Mouse (Mus musculus) kidney, embryonic 16.5 days (tissue): ENCODE measurements around the gene Hnrnpab. TPM values are rescaled to one million over a fixed set of nuclear protein-coding genes. Genes with fewer than 3 reads are reported as not detected.

Experiments
- ATAC-seq: fragments of 200-750 bp; cut with Nextera tagmentation; 2 replicates; pipeline ENCODE4 v1.8.0; 2017; ENCODE audit warnings: moderate TSS enrichment; ENCODE audit not compliant: low FRiP score, low TSS enrichment
- H3K27ac ChIP-seq: fragments of 300-500 bp; sonication (generic); 2 replicates; pipeline ENCODE4 v1.5.1; 2014; ENCODE audit warnings: low read length
- H3K27me3 ChIP-seq: fragments of 300-500 bp; sonication (generic); 2 replicates; pipeline ENCODE4 v1.6.1; 2014; ENCODE audit warnings: low read length, control low read depth, mixed read lengths; ENCODE audit not compliant: insufficient read depth
- H3K36me3 ChIP-seq: fragments of 300-500 bp; sonication (generic); 2 replicates; pipeline ENCODE4 v1.6.1; 2014; ENCODE audit warnings: low read length, control low read depth, mixed read lengths; ENCODE audit not compliant: insufficient read depth
- H3K4me1 ChIP-seq: fragments of 300-500 bp; sonication (generic); 2 replicates; pipeline ENCODE4 v1.6.1; 2014; ENCODE audit warnings: low read length, control low read depth, mixed read lengths; ENCODE audit not compliant: insufficient read depth
- H3K4me2 ChIP-seq: fragments of 300-500 bp; sonication (generic); replicated peaks from 2 replicates; pipeline ENCODE4 v1.6.1; 2014; ENCODE audit warnings: low read depth, low read length
- H3K4me3 ChIP-seq: fragments of 300-500 bp; sonication (generic); 2 replicates; pipeline ENCODE4 v1.5.1; 2014; ENCODE audit warnings: mild to moderate bottlenecking, low read length
- H3K9ac ChIP-seq: fragments of 300-500 bp; sonication (generic); replicated peaks from 2 replicates; pipeline ENCODE4 v1.6.1; 2014; ENCODE audit warnings: low read length
- H3K9me3 ChIP-seq: fragments of 300-500 bp; sonication (generic); 2 replicates; pipeline ENCODE4 v1.6.1; 2016; ENCODE audit warnings: low read length, control low read depth
- WGBS: fragments of 180-500 bp; shearing (Covaris S2); extraction: QIAGEN DNeasy Blood & Tissue Kit; methylation state at CpG from one replicate; pipeline ENCODE4 v1.1.7; 2014; 5-methylcytosine and 5-hydroxymethylcytosine counted together
- polyA plus RNA-seq: library from polyadenylated mRNA; unstranded; fragments of >200 nt; fragmentation: Nextera tagmentation; extraction: Ambion mirVana; gene quantifications from 2 replicates; pipeline ENCODE4 v1.2.1, GENCODE M21; 2015

The Hnrnpab gene
- polyA plus RNA-seq, 1 experiment from 2014 or later: 343 TPM

- no peak overlapping the region for H3K4me3 ChIP-seq
- no peak for ATAC-seq
These were observed 40.4 kb upstream of the Hnrnpab start for GRCm38 (mm10) chr11:51646751-51647667.

DNA sequence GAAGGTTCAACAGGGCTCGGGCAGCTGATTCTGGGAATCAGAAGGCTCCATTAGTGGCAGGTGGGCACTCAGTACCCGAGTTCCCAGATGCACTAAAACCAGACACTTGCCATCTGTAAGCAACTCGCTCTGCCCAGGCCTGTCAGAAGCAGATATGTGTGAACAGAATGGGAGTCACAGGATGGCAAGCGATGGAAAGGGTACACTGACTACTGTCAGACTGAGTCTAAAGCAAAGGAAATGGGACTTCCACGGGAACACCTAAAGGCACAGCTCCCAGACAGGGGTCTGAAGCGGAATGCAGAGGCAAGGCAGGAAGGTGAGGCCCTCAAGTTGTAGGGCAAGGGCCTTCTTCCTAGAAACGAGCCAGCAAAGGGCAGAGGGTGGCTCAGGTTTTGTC, 39.6 kb upstream of the Hnrnpab start:
- H3K4me3 ChIP-seq: no peak overlapping the region
- no peaks in the 10 kb centered on the region for H3K9me3 ChIP-seq
- ATAC-seq: no peak
- peak overlapping the region; percentile 48; the same call in 1 of the 2 replicates for H3K27ac ChIP-seq
- H3K9ac ChIP-seq: no peak overlapping the region
- H3K27me3 ChIP-seq: no peaks in the 10 kb centered on the region
- WGBS: 76% methylated on average over 7 of the region's 7 CpGs
- H3K4me2 ChIP-seq: peak overlapping the region; percentile 25; the same call in 1 of the 2 replicates
- peaks cover 23% of the 10 kb centered on the region for H3K36me3 ChIP-seq
- H3K4me1 ChIP-seq: peaks cover 41% of the 10 kb centered on the region

More at GRCm38 (mm10) chr11:51646751-51647667, 40.4 kb upstream of the Hnrnpab start:
- Histone ChIP-seq H3K27me3 (no peaks in the 10 kb centered on the region), H3K36me3 (peaks cover 23% of the 10 kb centered on the region), H3K4me1 (peaks cover 41% of the 10 kb centered on the region), H3K9ac (peak overlapping the region; percentile 41; the same call in 1 of the 2 replicates), H3K9me3 (no peaks in the 10 kb centered on the region), H3K4me2 (peak overlapping the region; percentile 94), H3K27ac (peak overlapping the region; percentile 82)
- WGBS: 54% methylated on average over 15 of the region's 15 CpGs

DNA sequence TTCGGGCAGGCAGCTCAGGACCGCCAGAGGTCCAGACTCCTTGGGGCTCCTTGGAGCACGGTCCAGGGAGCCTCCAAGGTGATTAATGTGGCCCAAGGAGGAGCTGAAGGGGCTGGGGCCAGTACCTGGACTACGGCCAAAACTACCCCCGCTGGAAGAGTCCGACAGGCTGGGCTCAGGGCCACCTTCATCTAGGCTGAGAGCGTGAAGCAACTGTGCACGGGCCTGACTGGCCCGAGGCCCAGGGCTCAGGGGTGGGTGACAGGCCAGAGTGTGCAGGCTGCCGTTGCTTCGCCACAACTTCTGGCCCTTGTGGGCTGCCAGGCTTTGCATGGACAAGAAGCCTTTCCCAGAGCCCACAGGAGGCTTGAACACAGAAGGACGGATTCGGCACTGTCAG, 38.6 kb upstream of the Hnrnpab start:
- Histone ChIP-seq H3K27ac (no peak overlapping the region), H3K4me2 (no peak overlapping the region), H3K4me3 (no peak overlapping the region), H3K9me3 (no peaks in the 10 kb centered on the region), H3K36me3 (peaks cover 23% of the 10 kb centered on the region), H3K9ac (no peak overlapping the region), H3K27me3 (no peaks in the 10 kb centered on the region), H3K4me1 (peaks cover 41% of the 10 kb centered on the region)
- 63% methylated on average over 13 of the region's 13 CpGs for WGBS
- ATAC-seq: no peak

DNA sequence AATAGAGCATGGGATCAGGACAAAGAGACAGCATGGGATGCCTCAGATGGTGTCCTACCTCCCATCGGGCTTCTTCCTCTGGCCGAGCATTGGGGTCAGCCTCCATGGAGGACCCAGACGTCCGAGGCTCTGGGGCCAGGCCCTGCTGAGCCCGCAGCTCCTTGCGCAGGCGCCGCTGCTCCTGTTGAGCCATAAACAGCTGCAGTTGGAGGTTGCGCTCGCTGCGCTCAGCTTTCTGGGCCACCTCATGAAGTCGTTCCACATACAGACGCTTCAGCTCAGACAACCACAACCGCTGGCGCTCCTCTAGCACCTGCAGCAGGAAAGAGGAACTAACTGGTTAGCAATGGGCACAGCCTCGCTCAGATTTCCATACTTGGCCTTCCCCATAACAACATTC, 37.6 kb upstream of the Hnrnpab start:
- Histone ChIP-seq H3K36me3 (peaks cover 23% of the 10 kb centered on the region), H3K27me3 (no peaks in the 10 kb centered on the region), H3K27ac (no peak overlapping the region), H3K4me2 (no peak overlapping the region), H3K9me3 (no peaks in the 10 kb centered on the region), H3K4me3 (no peak overlapping the region), H3K4me1 (peaks cover 31% of the 10 kb centered on the region), H3K9ac (peak overlapping the region; percentile 35; the same call in 1 of the 2 replicates)
- ATAC-seq: no peak
- 79% methylated on average over 16 of the region's 16 CpGs for WGBS

DNA sequence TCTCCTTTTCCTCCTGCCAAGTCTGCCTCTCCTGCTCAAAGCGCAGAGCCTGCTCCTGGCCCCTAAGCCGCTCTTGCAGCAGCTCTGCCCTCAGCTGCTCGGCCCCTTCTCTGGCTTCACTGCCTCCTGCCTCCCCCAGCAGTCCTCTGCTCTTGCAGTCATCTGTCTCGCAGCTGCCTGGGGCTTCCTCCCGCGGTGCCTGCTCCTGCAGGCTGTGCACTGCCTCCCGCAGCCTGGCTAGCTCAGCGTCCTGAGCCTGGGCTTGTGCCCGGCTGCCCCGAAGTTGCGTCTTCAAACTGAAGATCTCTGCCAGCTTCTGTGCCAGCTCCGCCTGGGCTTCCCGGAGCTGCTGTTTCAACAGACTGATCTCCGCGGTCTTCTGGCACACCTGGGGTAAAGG, 37.1 kb upstream of the Hnrnpab start:
- Histone ChIP-seq H3K4me1 (peaks cover 26% of the 10 kb centered on the region), H3K4me3 (no peak overlapping the region), H3K9me3 (no peaks in the 10 kb centered on the region), H3K9ac (peak overlapping the region; percentile 35; the same call in 1 of the 2 replicates), H3K4me2 (no peak overlapping the region), H3K36me3 (peaks cover 23% of the 10 kb centered on the region), H3K27me3 (no peaks in the 10 kb centered on the region), H3K27ac (no peak overlapping the region)
- ATAC-seq: no peak
- 61% methylated on average over 15 of the region's 15 CpGs for WGBS

DNA sequence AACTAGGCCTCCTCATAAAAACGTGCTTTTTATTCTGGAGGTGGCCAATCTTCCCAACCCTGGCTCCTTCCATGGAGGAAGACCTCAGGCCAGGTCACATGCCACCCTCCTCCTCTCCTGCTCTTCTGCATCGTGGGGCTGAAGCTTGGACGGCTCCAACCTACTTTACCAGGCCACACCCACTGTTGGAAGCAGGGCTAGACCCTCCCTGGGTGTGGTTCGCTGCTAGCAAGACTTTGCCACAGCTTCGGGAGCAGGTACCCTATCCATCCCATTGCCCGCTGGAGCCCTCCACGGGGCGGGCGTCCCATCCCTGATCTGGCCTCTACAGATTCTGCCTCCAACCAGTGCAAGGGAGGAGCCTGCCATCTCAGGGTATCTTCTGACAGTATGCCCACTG, 36.6 kb upstream of the Hnrnpab start:
- Histone ChIP-seq H3K4me3 (no peak overlapping the region), H3K27me3 (no peaks in the 10 kb centered on the region), H3K9me3 (no peaks in the 10 kb centered on the region), H3K4me2 (no peak overlapping the region), H3K4me1 (peaks cover 22% of the 10 kb centered on the region), H3K36me3 (peaks cover 23% of the 10 kb centered on the region), H3K27ac (no peak overlapping the region), H3K9ac (no peak overlapping the region)
- ATAC-seq: no peak
- WGBS: 74% methylated on average over 9 of the region's 9 CpGs

DNA sequence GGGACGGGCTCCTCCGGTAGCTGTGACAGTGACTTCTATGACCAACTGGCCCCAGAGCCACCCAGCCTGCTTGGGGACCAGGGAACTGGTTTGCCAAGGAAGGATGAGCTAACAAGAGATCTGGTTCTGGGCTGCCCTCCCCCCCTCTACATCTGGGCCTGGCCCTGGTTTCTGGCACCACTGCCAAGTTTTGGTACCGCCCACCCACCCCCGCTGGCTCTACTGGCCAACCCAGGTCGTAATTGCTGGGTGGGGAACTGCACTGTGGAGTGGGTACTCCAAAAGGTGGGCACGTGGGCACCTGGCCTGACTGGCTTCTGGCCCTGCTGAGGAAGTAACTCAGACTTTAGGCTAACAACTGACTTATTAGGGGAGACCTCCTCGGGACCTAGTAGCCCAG, 34.1 kb upstream of the Hnrnpab start:
- Histone ChIP-seq H3K9ac (no peak overlapping the region), H3K4me3 (no peak overlapping the region), H3K4me2 (no peak overlapping the region), H3K36me3 (peaks cover 23% of the 10 kb centered on the region), H3K9me3 (no peaks in the 10 kb centered on the region), H3K27me3 (no peaks in the 10 kb centered on the region), H3K4me1 (peaks cover 25% of the 10 kb centered on the region), H3K27ac (no peak overlapping the region)
- no peak for ATAC-seq
- 83% methylated on average over 7 of the region's 7 CpGs for WGBS

DNA sequence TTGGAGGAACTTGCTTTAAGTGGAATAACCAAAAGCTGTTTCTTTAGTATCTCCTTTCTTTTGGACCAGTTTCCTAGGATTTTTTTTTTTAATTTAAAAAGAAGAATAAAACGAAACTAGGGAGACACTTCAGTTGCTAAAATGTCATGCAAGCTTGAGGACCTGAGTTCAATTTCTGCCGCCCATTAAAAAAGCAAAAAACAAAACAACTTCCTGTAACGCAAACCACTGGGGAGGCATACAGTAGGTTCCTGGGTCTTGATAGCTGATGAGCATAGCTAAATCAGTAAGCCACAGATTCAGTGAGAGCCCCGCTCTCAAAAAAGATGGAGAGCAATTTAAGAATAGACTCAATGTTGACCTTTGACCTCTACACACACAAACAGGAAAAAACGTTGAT, 31.9 kb upstream of the Hnrnpab start:
- H3K27me3 ChIP-seq: no peaks in the 10 kb centered on the region
- H3K36me3 ChIP-seq: peaks cover 7% of the 10 kb centered on the region; the same call in 1 of the 2 replicates
- ATAC-seq: no peak
- peaks cover 25% of the 10 kb centered on the region for H3K4me1 ChIP-seq
- peak overlapping the region; percentile 80 for H3K27ac ChIP-seq
- WGBS: 67% methylated on average over 5 of the region's 5 CpGs
- H3K9me3 ChIP-seq: no peaks in the 10 kb centered on the region
- no peak overlapping the region for H3K9ac ChIP-seq
- H3K4me3 ChIP-seq: no peak overlapping the region
- H3K4me2 ChIP-seq: peak overlapping the region; percentile 38

GRCm38 (mm10) chr11:51637971-51638414, 31.3 kb upstream of the Hnrnpab start:
- H3K36me3 ChIP-seq: peaks cover 4% of the 10 kb centered on the region; the same call in 1 of the 2 replicates
- peak overlapping the region; percentile 34 for H3K9ac ChIP-seq
- H3K27ac ChIP-seq: peak overlapping the region; percentile 80
- H3K4me1 ChIP-seq: peaks cover 24% of the 10 kb centered on the region
- H3K4me2 ChIP-seq: peak overlapping the region; percentile 38
- WGBS: 5% methylated on average over 17 of the region's 17 CpGs
- no peaks in the 10 kb centered on the region for H3K27me3 ChIP-seq
- no peaks in the 10 kb centered on the region for H3K9me3 ChIP-seq
- no peak for ATAC-seq
- H3K4me3 ChIP-seq: peak overlapping the region; percentile 12

DNA sequence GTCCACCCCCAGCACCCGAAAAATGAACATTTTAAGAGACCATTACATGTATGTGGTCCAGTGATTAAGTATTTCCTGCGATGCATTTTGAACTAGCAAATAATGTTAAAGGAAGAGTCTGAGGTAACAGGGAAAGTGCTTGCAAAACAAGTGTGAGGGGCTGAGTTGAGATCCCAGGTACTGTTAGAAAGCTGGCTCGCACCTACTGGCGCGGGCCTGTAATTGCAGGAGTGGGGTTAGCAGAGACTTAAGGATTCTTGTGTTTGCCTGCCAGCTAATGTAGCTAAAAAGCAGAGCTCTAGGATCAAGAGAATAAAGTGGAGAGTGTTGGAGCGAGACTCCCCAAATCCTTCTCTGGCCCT, 29.7 kb upstream of the Hnrnpab start:
- Histone ChIP-seq H3K36me3 (peaks cover 4% of the 10 kb centered on the region; the same call in 1 of the 2 replicates), H3K4me1 (peaks cover 38% of the 10 kb centered on the region), H3K27me3 (no peaks in the 10 kb centered on the region), H3K4me2 (peak overlapping the region; percentile 92), H3K27ac (peak overlapping the region; percentile 87), H3K9ac (peak overlapping the region; percentile 85), H3K4me3 (peak overlapping the region; percentile 86), H3K9me3 (no peaks in the 10 kb centered on the region)
- peak; percentile 36; the same call in 1 of the 2 replicates for ATAC-seq
- 6% methylated on average over 6 of the region's 6 CpGs for WGBS
